Mouse (Mus musculus) lung, postnatal 0 days (tissue): ENCODE measurements around the gene Notch4. TPM values are rescaled to one million over a fixed set of nuclear protein-coding genes. Genes with fewer than 3 reads are reported as not detected.

Experiments
- ATAC-seq: fragments of 200-750 bp; cut with Nextera tagmentation; 2 replicates; pipeline ENCODE4 v1.8.0; 2017; ENCODE audit warnings: moderate library complexity
- DNase-seq: peaks from one replicate; pipeline ENCODE4 v3.0.0-alpha.2; 2016; ENCODE audit warnings: low spot score
- H3K27ac ChIP-seq: fragments of 300-500 bp; sonication (generic); 2 replicates; pipeline ENCODE4 v1.5.1; 2014; ENCODE audit warnings: antibody characterized with exemption, mild to moderate bottlenecking, low read length, mixed read lengths
- H3K27me3 ChIP-seq: fragments of 300-500 bp; sonication (generic); replicated peaks from 2 replicates; pipeline ENCODE4 v1.6.1; 2014; ENCODE audit warnings: low read length, mixed read lengths; ENCODE audit not compliant: insufficient read depth
- H3K36me3 ChIP-seq: fragments of 300-500 bp; sonication (generic); 2 replicates; pipeline ENCODE4 v1.6.1; 2014; ENCODE audit warnings: low read length, mixed read lengths; ENCODE audit not compliant: insufficient read depth
- H3K4me1 ChIP-seq: fragments of 300-500 bp; sonication (generic); 2 replicates; pipeline ENCODE4 v1.6.1; 2014; ENCODE audit warnings: antibody characterized with exemption, low read depth, low read length, mixed read lengths; ENCODE audit not compliant: insufficient read depth
- H3K4me2 ChIP-seq: fragments of 300-500 bp; sonication (generic); replicated peaks from 2 replicates; pipeline ENCODE4 v1.6.1; 2014; ENCODE audit warnings: low read depth, mild to moderate bottlenecking, low read length, moderate library complexity, mixed read lengths
- H3K4me3 ChIP-seq: fragments of 300-500 bp; sonication (generic); 2 replicates; pipeline ENCODE4 v1.5.1; 2014; ENCODE audit warnings: low read depth, low read length
- H3K9ac ChIP-seq: fragments of 300-500 bp; sonication (generic); replicated peaks from 2 replicates; pipeline ENCODE4 v1.6.1; 2014; ENCODE audit warnings: low read depth, mild to moderate bottlenecking
- H3K9me3 ChIP-seq: fragments of 300-500 bp; sonication (generic); 2 replicates; pipeline ENCODE4 v1.6.1; 2016; ENCODE audit warnings: low read length, mixed read lengths
- CTCF ChIP-seq: IDR thresholded peaks from 2 replicates; pipeline ENCODE4 v1.5.1; 2016; ENCODE audit warnings: antibody characterized with exemption, mild to moderate bottlenecking
- EP300 ChIP-seq: IDR thresholded peaks from 2 replicates; pipeline ENCODE4 v1.6.1; 2016; ENCODE audit warnings: antibody characterized with exemption, mild to moderate bottlenecking, control low read depth
- WGBS: fragments of 180-500 bp; shearing (Covaris S2); extraction: QIAGEN DNeasy Blood & Tissue Kit; methylation state at CpG from one replicate; pipeline ENCODE4 v1.1.7; 2014; 5-methylcytosine and 5-hydroxymethylcytosine counted together
- polyA plus RNA-seq: library from polyadenylated mRNA; unstranded; fragments of >200 nt; fragmentation: Nextera tagmentation; extraction: Ambion mirVana; gene quantifications from 2 replicates; pipeline ENCODE4 v1.2.1, GENCODE M21; 2015

Notch4 gene
- polyA plus RNA-seq, 1 experiment from 2014 or later: 24.8 TPM

DNA sequence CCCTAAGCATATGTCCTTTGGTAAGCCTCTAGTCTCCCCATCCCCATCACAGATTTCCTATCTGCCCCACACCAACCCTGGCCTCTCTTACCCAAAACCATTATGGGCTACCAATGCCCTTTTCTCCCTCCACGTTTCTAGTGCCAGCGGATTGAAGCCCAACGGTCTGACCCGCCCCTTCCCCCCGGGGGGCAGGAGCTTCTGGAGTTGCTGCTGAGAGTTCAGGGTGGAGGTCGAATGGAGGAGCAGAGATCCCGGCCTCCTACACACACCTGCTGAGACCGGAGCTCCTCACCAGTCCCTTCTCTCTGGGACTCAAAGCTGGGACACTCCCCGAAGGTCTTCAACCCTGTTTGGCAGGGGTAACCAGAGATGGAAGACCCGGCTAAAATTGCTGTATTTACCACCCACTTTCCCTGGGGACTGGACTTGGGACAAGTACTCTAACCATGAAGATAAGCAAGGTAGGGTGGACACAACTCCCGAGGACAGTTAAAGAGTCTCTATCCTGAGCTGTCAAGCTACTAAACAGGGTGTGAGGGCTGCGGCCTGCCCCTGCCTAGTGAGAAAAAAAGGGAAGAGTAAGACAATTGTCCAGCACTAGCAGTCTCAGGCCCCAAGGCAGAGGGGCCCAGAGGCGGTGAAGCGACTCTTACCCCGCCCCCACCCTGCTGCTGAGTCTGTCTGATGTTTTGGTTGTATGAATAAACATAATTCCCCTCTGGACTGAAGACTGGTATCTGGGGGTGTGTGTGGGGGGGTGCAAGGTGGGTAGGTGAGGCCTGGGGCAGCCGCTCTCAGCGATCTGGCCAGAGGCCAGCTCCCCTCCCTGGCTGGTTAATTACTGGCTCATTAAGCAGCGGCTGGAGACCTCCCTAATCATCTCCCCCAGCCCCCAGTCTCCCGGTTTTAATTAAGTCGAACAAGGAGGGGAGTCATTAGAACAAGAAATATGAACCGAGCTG is 27.2 kb downstream of the Notch4 start, which contains the start of gene Pbx2:
TSS of gene Pbx2 (plus strand) at position 238 of the 965 bp plus-strand sequence.
- 5% methylated on average over 21 of the region's 21 CpGs for WGBS
- H3K27ac ChIP-seq: peak within 1 kb of the TSS; percentile 97
- H3K4me1 ChIP-seq: peaks cover 28% of the 10 kb centered on the region; the same call in 1 of the 2 replicates
- DNase-seq: peak; percentile 54
- H3K36me3 ChIP-seq: peaks cover 11% of the 10 kb centered on the region; the same call in 1 of the 2 replicates
- peak within 1 kb of the TSS; percentile 86 for H3K4me3 ChIP-seq
- no peak for ATAC-seq
- no peaks in the 10 kb centered on the region for H3K9me3 ChIP-seq
- H3K9ac ChIP-seq: peak within 1 kb of the TSS; percentile 84
- no peak for TF ChIP-seq CTCF
- TF ChIP-seq EP300: no peak
- H3K27me3 ChIP-seq: no peaks in the 10 kb centered on the region
- H3K4me2 ChIP-seq: peak within 1 kb of the TSS; percentile 96

DNA sequence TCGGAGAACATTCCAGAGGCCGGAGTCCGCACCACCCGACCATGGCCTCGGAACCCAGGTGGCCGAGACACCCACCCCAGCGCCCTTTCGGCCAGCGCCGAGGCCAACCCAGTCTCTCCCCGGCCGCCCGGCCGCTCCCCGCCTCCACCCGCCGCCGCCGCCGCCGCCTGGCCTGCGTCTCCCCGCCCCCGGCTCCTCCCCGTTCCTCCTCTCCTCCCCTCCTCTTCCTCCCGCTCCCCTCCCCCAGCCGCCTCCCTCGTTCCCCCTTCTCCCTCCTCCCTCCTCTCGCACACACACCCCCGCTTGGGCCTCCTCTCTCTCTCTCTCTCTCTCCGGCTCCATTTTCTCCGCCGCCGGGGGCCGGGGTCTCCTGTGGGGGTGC is 27.9 kb downstream of the Notch4 start:
- TF ChIP-seq CTCF (no peak), EP300 (no peak)

GRCm38 (mm10) chr17:34592581-34593549 is 28.8 kb downstream of the Notch4 start:
- TF ChIP-seq EP300 (no peak), CTCF (no peak)
- Histone ChIP-seq H3K36me3 (peaks cover 11% of the 10 kb centered on the region; the same call in 1 of the 2 replicates), H3K9ac (peak overlapping the region; percentile 84), H3K27ac (peak overlapping the region; percentile 97), H3K9me3 (no peaks in the 10 kb centered on the region), H3K4me3 (peak overlapping the region; percentile 86), H3K4me2 (peak overlapping the region; percentile 96), H3K4me1 (peaks cover 32% of the 10 kb centered on the region; the same call in 1 of the 2 replicates), H3K27me3 (no peaks in the 10 kb centered on the region)
- ATAC-seq (no peak), DNase-seq (peak; percentile 69)
- WGBS: under 1% methylated on average over 26 of the region's 32 CpGs

More for the DNA sequence above, 27.9 kb downstream of the Notch4 start:
- peaks cover 30% of the 10 kb centered on the region; the same call in 1 of the 2 replicates for H3K4me1 ChIP-seq
- peak overlapping the region; percentile 96 for H3K4me2 ChIP-seq
- peak; percentile 55 for ATAC-seq
- no peaks in the 10 kb centered on the region for H3K27me3 ChIP-seq
- no peaks in the 10 kb centered on the region for H3K9me3 ChIP-seq
- DNase-seq: peak; percentile 98
- H3K9ac ChIP-seq: peak overlapping the region; percentile 84
- peak overlapping the region; percentile 97 for H3K27ac ChIP-seq
- 0% methylated on average over 17 of the region's 35 CpGs for WGBS
- H3K4me3 ChIP-seq: peak overlapping the region; percentile 86
- H3K36me3 ChIP-seq: peaks cover 11% of the 10 kb centered on the region; the same call in 1 of the 2 replicates

- TF ChIP-seq CTCF (peak; percentile 28), EP300 (no peak)
These were observed 29.9 kb downstream of the Notch4 start for GRCm38 (mm10) chr17:34593752-34594525.

GRCm38 (mm10) chr17:34596098-34596497 is 32.0 kb downstream of the Notch4 start:
- TF ChIP-seq EP300: peak; percentile 63; the same call in 1 of the 2 replicates
- no peak for TF ChIP-seq CTCF
- peak; percentile 45 for ATAC-seq
- WGBS: 33% methylated on average over 8 of the region's 8 CpGs
- DNase-seq: peak; percentile 78
- Histone ChIP-seq H3K9ac (no peak overlapping the region), H3K4me1 (peaks cover 7% of the 10 kb centered on the region; the same call in 1 of the 2 replicates), H3K27ac (peak overlapping the region; percentile 88), H3K4me2 (peak overlapping the region; percentile 32; the same call in 1 of the 2 replicates), H3K27me3 (no peaks in the 10 kb centered on the region), H3K9me3 (no peaks in the 10 kb centered on the region), H3K36me3 (peaks cover 11% of the 10 kb centered on the region; the same call in 1 of the 2 replicates), H3K4me3 (no peak overlapping the region)

More at GRCm38 (mm10) chr17:34593752-34594525, 29.9 kb downstream of the Notch4 start:
- H3K4me1 ChIP-seq: peaks cover 22% of the 10 kb centered on the region; the same call in 1 of the 2 replicates
- ATAC-seq (no peak), DNase-seq (peak; percentile 61)
- peak overlapping the region; percentile 97 for H3K27ac ChIP-seq
- H3K4me2 ChIP-seq: peak overlapping the region; percentile 96
- H3K36me3 ChIP-seq: peaks cover 11% of the 10 kb centered on the region; the same call in 1 of the 2 replicates
- H3K9ac ChIP-seq: peak overlapping the region; percentile 84
- no peaks in the 10 kb centered on the region for H3K27me3 ChIP-seq
- H3K9me3 ChIP-seq: no peaks in the 10 kb centered on the region
- WGBS: 46% methylated on average over 34 of the region's 34 CpGs
- peak overlapping the region; percentile 86 for H3K4me3 ChIP-seq
